Mouse (Mus musculus) regulatory T cell (primary cell): ENCODE data around the gene Srsf3.

Experiments used
- in situ Hi-C: fragments of 300-600 bp; cut with MboI, MseI; formaldehyde crosslinking; loops from one replicate; pipeline ENCODE4 v1.15.1; 2025; ENCODE audit warnings: high pct_unique_total_duplicates

Srsf3 gene

GRCm38 (mm10) chr17:29044925-29045319 lies 12.5 kb downstream of the Srsf3 start:
- in situ Hi-C loops: loop anchor here (5.0 kb wide), 2 partner anchors 127 to 202 kb away; no protein-coding TSS in a partner anchor

DNA sequence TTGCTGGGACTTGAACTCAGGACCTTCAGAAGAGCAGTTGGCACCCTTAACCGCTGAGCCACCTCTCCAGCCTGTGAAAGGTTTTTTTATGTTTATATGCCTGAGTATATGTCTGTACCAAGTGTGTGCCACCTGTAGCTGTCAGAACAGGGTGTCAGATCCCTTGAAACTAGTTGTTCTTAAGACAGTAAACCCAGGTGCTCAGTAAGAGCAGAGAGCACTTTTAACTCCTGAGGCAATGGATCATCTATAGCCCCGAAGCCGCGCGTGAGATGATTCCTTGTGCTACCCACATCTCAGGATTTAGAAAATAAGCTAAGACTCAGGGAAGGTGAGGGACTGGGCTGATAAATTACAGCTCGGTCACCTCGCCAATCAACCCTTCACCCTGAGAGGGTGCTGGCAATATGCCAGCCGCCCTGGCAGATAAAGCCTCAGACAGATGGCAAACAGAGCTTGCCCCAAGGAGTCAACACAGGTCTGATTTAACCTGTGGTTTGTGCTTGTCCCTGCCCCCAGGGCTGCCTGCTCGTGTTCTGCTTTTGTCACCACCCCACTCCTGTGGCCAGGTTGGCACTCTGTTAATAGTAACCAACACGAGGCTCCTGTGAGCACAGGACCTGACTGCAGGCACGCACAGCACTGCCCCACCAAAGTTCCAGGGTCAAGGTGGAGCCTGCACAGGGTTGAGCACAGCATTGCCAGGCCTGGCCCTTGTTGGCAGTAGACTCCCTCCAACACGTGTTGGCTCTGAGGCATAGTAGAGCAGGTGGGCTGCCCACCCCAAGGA lies 13.5 kb downstream of the Srsf3 start:
- in situ Hi-C loops: loop anchor here (5.0 kb wide), 2 partner anchors 126 to 201 kb away; no protein-coding TSS in a partner anchor

GRCm38 (mm10) chr17:29046863-29047262 lies 14.4 kb downstream of the Srsf3 start:
- in situ Hi-C loops: loop anchor here (5.0 kb wide), 2 partner anchors 125 to 200 kb away; no protein-coding TSS in a partner anchor

GRCm38 (mm10) chr17:29047697-29048514 lies 15.5 kb downstream of the Srsf3 start:
- in situ Hi-C loops: loop anchor here (5.0 kb wide), 2 partner anchors 124 to 199 kb away; no protein-coding TSS in a partner anchor

GRCm38 (mm10) chr17:29048748-29049507 lies 16.5 kb downstream of the Srsf3 start:
- in situ Hi-C loops: loop anchor here (5.0 kb wide), 2 partner anchors 123 to 198 kb away; no protein-coding TSS in a partner anchor

GRCm38 (mm10) chr17:29049508-29049889 lies 17.1 kb downstream of the Srsf3 start:
- in situ Hi-C loops: loop anchor here (5.0 kb wide), 2 partner anchors 123 to 198 kb away; no protein-coding TSS in a partner anchor

DNA sequence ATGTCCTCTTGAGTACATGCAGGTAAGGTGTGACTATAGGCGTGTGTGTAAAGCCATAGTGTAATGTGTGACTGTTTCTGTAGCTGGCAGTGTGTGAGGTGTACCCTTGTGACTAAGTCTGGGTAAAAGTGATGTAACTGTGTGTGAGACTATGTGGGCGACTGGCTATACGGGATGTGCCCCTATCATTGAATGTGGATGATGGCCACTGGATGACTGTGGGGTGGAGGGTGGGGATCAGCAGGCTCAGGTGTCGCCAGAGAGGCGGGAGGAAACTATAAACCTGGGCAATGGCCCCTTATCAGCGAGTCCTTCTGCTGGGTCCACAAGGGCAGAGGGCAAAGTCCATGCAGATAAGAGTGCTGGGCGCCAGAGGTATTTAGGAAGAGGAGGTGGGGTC lies 17.5 kb downstream of the Srsf3 start:
- in situ Hi-C loops: loop anchor here (5.0 kb wide), 3 partner anchors 42 to 197 kb away; partner anchors contain the start of gene Cdkn1a

- in situ Hi-C loops: loop anchor here (5.0 kb wide), 1 partner anchor 42 kb away; the partner anchor contains the start of gene Cdkn1a
Measured at GRCm38 (mm10) chr17:29050791-29051190, 18.4 kb downstream of the Srsf3 start.

GRCm38 (mm10) chr17:29053067-29053466 lies 20.6 kb downstream of the Srsf3 start:
- in situ Hi-C loops: loop anchor here (5.0 kb wide), 1 partner anchor 39 kb away; the partner anchor contains the start of gene Cdkn1a

- in situ Hi-C loops: loop anchor here (5.0 kb wide), 1 partner anchor 38 kb away; the partner anchor contains the start of gene Cdkn1a
Measured at GRCm38 (mm10) chr17:29053841-29054240, 21.4 kb downstream of the Srsf3 start.

DNA sequence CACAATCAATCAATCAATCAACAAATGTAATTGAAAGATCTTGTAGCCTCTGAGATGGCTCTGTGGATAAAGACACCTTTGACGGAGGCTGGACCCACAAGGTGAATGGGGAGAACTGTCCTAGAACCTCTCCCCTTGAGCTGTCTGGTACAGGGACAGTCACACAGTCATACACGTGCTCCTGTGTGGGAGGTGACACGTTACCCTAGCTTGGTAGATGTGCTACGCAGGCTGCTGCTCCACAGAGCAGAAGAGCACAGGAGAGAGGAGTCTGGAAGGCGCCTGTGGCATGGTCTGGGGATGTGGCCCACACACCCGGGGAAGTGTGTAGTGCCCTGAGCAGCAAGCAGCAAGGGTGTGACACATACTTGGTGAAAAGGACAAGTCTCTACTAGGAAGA lies 22.0 kb downstream of the Srsf3 start:
- in situ Hi-C loops: loop anchor here (5.0 kb wide), 1 partner anchor 38 kb away; the partner anchor contains the start of gene Cdkn1a

- in situ Hi-C loops: no loop called here
Measured at GRCm38 (mm10) chr17:29055586-29055985, 23.2 kb downstream of the Srsf3 start.

GRCm38 (mm10) chr17:29056207-29056606 lies 23.8 kb downstream of the Srsf3 start:
- in situ Hi-C loops: no loop called here

GRCm38 (mm10) chr17:29056699-29057151 lies 24.3 kb downstream of the Srsf3 start:
- in situ Hi-C loops: no loop called here

DNA sequence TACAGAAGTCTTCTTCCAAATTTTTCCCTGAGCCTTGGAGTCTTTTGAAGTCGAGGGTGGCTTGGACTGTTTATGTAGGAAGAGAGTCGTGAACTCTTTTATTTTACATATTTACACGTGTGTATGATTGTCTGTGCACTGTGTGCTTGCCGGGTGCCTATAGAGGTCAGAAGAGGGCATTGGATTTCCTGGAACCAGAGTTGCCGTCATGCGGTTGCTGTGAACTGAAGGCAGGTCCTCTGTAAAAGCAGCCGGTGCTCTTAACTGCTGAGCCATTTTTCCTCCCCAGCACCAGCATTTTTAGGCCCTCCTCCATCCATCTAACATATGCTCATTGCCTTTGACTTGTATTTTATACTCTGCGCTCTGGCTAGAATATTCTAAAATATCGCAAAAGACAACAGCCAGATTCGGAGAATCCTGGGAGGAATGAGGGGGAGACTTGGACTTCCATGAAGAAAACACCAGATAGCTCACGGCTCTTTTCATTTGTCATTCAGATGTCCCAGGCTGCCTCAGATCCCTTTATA lies 25.0 kb downstream of the Srsf3 start:
- in situ Hi-C loops: no loop called here

DNA sequence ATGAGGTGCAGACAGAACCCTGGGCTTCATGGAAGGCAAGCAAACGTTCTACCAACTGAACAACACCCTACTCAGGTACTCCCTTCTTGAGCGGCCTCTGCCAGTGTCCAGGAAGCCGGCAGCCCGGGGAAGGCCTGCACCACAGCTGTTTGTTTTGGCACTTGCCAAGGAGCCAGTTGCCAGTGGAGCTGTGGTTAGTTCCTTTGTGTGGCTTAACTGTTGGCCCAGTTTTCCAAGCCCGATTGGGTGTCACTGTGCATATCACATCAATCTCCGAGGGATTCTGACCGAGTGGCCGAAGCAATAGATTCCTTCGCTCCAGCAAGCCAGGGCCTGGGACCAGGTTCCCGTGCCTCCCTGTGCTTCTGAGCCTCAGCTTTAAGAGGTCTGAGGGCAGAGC lies 25.5 kb downstream of the Srsf3 start:
- in situ Hi-C loops: no loop called here

- in situ Hi-C loops: no loop called here
Measured at GRCm38 (mm10) chr17:29058487-29058886, 26.1 kb downstream of the Srsf3 start.

- in situ Hi-C loops: no loop called here
Measured at GRCm38 (mm10) chr17:29059581-29059980, 27.2 kb downstream of the Srsf3 start.

DNA sequence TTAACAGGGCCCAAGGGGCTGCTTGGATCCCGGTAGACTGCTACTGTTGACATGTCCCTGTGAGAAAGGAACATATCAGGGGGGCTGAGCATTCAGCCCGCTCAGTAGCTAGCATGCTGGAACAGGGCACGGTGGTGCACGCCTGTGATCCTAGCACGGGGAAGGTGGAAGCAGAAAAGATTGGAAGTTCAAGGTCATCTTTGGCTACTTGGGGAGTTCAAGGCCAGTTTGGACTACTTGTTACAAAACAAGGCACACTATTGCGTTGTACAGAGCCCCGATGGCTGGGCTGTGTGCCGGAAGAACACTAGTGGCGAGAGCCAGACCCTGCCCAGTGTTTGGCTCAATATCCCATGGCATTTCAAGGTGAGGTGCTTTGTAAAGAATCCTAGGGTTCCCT lies 28.5 kb downstream of the Srsf3 start:
- in situ Hi-C loops: no loop called here

DNA sequence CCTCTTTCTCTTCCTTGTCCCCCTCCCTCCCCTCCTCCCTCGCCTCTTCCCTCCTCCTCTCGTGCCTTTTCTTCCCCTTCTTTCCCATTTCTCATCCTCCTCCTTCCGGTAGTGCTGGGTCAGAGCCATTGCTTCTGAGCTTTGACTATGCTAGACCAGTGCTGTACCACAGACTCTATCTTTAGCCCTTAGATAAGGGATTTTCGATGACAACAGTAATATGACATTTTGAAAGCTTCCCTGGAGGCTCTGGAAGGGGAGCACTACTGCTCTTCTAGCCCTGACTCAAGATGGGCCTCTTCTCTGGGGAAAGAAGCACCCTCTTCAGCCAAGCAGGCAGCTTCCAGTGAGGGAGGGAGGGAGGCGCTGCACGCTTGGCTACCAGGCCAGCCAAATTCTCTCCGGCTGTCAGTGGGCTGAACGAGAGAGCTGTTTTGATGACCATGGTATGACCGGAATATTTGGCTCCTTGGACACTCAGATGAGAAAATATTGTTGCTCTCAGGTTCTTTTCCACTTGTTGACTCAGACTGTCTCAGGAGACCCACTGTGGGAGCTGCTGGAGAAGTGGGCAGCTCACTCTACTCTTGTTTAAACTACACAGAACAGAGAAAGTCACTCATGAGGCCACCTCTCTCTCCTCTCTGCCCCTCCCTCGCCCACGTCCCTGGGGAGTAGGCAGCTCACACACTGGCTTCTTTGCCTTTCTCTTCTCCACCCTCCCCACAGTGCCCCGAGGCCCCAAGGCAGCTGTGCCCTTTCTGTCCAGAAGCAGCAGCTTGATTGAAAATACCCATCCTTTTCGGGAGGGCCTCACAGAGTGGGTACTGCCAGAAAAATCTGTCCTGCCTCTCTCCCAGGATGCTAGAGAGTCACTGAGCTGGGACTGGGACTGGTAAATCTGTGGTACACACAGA lies 29.9 kb downstream of the Srsf3 start:
- in situ Hi-C loops: no loop called here
